Mouse (Mus musculus): ENCODE measurements around the gene Zfp626.
"Not testable (repeated sequence)": the region's sequence is repeated elsewhere in the genome, so short reads cannot be mapped to it uniquely, and the experiment has no call there.

The Zfp626 gene

DNA sequence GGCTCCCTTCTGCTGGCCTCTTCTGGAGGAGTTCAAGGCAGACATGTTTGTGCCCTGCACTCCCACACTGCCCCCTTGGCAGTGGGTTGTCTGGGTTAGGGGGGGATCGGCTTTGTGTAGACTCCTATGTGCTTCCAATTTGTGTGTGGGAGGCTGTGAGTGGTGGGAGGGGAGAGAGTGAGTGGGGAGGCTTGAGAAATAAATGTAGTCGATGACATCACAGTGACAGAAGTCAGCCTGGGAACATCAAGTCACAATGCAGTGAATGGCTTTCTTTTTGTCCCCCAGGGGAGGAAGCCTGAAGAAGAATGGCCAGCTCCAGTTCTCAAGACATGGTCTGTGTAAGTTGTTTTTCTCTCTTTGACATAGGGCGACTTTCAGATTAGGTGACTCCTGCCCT lies at the start of gene Zfp626:
Gene Zfp626 (plus strand): TSS at position 301 of the 400 bp plus-strand sequence.
- DNase-seq (ENCODE audit: extremely low spot score), result not testable (repeated sequence)

DNA sequence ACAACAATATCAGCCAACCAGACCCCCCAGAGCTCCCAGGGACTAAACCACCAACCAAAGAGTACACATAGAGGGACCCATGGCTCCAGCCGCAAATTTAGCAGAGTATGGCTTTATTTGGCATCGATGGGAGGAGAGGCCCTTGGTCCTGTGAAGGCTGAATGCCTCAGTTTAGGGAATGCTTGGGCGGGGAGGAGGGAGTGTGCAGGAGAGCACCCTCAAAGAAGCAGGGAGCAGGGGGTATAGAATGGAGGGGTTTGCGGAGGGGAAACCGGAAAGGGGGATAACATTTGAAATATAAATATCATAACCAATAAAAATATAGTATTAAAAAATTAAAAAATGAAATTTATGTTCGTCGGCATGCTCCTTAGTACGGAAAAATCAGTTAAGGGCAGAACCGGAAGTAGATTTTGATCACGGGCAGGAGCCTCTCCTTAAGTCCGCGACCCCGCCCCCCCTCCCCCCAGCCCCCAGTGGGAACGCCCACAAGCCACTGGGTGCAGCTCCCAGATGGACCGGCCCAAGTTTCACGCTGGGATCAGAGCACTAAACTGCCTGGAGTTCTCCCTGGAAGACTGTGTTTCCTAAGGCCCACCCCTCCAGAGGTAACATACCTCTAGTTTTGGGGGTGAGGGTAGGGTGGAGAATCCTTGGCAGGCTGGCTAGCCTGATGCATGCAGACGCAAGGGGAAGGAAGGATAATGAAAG lies 41.7 kb upstream of the Zfp626 start:
- peak; percentile 28 for DNase-seq (ENCODE audit: extremely low spot score)

DNA sequence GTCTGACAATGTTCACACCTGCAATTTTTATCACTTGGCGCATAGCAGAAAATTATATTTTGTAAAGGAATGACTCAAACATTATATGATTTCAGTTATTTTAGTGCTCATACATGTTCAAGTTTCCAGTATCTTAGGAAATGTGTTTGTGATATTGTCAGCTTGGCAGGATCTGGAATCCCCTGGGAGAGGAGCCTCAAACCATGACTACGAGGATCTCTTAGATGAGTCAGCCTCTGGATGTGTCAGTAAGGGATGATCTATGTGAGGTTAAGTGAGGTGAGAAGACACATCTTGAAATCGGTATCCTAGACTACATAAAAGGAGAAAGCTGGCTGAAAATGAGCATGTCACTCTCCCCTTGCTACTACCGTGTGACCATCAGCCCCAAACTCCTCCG lies 17.7 kb upstream of the Zfp626 start:
- DNase-seq (ENCODE audit: extremely low spot score), result no peak

DNA sequence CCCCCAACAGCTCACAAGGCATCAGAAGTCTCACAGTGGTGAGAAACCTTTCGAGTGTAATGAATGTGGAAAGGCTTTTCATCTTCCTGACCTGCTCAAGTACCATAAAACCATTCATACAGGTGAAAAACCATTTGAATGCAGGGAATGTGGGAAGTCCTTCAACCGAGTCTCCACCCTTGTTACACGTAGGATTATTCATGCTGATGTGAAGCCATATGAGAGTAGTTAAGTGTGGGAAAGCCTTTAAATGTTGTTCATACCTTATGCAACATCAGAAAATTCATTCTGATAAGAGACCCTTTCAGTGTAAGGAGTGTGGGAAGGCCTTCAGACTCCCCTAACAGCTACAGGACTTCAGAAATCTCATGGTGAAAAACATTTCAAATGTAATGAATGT lies 13.1 kb upstream of the Zfp626 start:
- DNase-seq (ENCODE audit: extremely low spot score), result not testable (repeated sequence)

DNA sequence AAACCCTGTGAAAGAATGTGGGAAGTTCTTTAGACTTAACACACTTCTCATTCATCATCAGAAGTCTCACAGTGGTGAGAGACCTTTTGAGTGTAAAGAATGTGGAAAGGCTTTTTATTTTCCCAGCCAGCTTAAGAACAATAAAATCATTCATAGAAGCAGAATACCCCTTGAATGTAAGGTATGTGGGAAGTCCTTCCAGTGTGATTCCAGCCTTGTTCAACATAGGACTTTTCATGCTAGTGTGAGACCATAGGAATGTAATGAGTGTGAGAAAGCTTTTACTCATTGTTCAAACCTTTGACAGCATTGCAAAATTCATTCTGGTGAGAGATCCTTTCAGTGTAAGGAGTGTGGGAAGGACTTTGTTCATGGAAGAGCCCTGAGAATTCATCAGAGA lies 12.4 kb upstream of the Zfp626 start:
- no peak for DNase-seq (ENCODE audit: extremely low spot score)

DNA sequence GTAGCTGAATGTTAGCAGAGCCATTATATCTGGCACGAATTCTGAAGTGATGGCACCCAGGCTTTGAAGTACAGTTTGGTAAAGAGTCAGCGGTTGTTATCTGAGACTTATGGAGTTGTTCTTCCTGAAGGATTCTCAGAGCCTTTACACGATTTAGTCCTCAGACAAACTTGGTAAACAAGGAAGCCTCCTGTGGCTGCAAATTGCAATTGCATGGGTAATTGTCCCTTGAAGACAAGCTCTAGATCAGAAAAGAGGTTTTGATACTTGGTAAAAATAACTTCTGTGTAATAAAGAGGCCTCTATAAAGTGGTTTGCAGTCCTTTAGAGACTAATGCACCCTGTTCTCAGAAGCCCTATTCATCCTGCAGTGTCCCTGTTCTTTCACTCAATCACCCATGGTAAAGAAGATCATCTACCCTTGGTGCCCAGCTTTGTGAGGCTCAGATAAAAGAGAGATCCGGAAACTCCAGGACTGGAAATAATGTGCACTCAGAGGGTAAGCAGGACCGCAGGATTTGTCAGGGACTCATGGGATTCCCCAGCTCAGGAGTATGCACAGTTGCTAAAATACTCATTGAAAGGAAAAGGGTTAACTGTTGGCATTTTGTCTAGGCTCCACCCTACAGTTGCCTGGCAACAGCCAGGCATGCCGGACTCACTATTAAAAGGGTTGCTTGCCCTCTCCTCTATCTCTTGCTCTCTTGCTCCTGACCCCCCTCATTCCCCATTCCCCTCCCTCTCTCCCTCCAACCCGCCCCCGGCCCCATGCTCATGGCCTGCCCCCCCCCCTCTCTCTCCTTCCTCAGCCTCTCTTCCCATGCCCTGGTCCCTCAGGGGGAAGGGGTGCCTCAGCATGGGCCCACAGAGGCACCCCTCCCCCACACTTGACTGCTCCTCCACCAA lies 8.8 kb upstream of the Zfp626 start:
- peak; percentile 72 for DNase-seq (ENCODE audit: extremely low spot score)

DNA sequence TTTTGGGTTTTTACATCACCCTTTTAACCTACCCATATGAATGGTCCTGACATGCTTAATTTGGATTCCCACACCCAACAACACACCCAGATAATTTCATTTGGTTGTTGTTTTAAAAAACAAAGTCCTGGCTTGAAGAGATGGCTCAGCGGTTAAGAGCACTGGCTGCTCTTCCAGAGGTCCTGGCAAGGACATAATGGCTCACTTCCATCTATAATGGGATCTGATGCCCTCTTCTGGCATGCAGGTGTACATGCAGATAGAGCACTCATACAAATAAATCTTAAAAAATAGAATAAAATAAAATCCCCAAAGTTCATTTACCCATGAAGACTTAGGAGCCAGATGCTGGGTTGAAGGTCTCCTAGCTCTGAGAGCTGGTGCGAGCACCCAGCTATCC lies 5.9 kb upstream of the Zfp626 start:
- DNase-seq (ENCODE audit: extremely low spot score), result peak; percentile 15

DNA sequence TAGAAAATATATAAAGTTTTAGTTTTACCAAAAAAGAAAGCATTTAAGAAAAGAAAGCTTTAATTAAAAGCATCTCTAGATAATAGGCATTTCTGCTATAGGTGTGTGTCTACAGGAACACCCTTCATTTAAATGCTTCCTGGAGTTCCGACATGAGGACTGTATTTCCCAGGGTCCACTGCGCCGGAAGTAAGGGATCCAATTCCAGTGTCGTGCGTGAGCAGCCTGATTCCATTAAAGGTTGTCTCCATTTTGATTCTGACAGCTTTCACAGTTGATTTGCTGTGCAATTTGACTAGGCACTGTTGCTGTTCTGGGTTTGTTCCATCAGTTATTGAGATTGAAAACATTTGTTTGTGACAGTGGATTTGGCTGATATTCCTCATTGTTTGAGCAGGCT lies 4.0 kb upstream of the Zfp626 start:
- no peak for DNase-seq (ENCODE audit: extremely low spot score)

DNA sequence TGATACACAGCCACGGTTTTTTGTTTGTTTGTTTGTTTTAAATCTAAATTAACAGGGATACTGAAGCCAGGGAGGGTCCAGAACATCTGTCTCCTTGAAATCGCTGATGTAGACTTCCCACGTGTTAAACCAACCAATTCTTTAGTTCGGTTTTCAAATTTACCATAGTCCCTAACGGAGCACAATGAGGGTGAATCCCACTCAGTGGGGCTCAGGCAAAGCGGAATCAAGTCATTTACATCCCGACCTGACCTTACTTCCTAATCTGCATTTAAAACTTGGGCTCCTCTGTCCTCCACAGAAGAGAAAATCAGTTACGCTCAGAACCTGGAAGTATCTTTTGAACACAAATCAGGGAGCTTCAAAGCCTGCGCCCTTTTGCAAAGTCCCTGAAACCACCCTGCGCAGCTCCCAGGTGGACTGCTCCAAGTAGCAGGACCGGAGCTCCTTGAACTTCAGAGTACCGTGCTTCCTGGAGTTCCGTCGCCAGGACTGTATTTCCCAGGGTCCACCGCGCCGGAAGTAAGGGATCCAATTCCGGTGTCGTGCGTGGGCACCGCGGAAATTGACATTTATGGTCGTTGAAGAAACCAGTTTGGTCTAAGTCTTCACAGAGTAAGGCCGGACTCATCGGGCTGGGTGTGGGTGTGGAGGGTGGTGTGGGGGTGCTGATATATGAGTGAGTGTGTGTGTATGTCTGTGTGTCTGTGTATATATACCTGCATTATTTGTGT lies 2.5 kb upstream of the Zfp626 start:
- DNase-seq (ENCODE audit: extremely low spot score), result peak; percentile 75

DNA sequence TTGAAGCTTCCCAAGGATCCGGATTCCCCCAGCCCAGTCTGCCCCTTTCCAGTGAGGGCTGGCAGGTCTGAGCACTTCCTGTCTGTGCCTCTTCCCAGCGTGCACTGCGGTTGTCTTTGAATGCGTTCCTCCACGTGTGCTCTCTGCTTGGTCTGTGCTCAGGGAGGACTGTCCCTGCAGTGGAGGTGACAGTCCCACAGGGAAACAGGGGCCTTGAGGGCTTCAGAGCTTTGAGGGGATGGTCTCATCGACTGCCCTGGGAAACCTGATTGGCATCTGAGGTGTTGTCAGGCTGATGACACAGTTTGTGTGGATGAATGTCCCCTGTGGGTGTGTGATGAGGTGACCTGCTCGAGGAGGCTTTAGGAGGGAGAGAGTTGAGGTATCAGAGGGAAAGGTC lies 309 bp downstream of the Zfp626 start:
- DNase-seq (ENCODE audit: extremely low spot score), result not testable (repeated sequence)

DNA sequence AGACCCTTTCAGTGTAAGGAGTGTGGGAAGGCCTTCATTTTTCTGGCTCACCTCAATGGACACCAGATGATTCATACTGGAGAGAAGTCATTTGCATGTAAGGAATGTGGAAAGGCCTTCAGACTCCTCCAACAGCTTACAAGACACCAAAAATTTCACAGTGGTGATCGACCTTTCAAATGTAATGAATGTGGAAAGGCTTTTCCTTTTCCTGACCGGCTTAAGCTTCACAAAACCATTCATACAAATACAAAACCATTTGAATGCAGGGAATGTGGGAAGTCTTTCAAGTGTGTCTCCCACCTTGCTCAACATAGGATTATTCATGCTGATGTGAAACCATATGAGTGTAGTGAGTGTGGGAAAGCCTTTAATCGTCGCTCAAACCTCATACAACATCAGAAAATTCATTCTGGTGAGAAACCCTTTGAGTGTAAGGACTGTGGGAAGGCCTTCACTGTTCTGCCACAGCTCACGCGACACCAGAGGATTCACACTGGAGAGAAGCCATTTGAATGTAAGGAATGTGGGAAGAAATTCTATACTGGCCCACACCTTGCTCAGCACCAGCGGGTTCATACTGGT lies 11.6 kb downstream of the Zfp626 start:
- no peak for DNase-seq (ENCODE audit: extremely low spot score)

DNA sequence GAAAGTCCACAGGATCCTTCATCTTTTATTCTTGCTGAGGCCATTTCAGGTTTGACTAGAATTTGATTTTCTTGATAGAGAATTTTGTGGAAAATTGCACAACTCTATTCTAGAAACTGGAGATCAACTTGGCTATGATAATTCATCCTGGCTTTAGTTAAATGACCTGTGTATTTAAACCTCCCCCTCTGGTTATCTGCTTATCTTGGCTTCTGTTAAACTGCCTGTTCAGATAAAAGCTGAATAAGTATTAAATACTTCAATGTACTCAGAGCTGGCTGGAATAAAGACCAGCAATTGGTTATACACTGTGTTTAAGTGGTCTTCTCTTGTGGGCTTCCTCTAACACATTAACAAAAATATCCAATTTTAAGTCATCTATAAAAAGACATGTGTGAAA lies 15.6 kb downstream of the Zfp626 start:
- no peak for DNase-seq (ENCODE audit: extremely low spot score)

DNA sequence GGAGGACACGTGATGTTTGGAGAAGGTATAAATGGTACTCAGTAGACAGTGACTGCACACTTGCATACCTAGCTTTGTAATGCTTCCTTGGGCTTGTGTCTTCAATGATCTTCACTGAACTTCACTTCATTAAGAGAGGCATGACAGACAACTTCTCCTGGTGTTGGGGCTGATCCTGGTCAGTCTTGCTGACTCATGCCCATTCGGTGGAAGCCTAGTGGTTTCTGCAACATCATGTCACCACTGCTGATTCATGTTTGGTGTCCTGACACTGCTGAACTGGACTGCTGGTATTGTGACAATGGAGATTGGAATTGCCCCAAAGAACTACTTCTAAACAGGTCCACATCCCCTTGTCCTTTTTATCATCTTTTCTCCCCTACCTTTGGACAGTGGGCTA lies 27.1 kb downstream of the Zfp626 start:
- DNase-seq (ENCODE audit: extremely low spot score), result no peak

DNA sequence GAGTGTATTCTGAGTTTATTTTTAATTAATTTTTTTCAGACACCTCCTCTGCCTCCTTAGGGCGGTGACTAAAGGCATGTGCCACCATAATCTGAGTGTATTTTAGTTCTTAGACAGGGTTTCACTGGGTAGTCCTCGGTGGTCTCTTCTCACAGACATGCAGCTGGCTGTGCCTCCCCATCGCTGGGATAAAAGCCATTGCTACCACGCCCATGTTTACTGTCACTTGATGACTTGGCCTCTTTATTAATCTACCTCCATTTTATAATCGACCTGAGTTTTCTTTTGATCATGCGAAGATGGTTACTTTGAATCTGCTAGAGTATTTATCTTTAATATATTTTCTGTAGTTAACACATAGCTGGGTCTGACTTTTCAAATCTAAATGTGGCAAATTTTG lies 30.9 kb downstream of the Zfp626 start:
- DNase-seq (ENCODE audit: extremely low spot score), result no peak

DNA sequence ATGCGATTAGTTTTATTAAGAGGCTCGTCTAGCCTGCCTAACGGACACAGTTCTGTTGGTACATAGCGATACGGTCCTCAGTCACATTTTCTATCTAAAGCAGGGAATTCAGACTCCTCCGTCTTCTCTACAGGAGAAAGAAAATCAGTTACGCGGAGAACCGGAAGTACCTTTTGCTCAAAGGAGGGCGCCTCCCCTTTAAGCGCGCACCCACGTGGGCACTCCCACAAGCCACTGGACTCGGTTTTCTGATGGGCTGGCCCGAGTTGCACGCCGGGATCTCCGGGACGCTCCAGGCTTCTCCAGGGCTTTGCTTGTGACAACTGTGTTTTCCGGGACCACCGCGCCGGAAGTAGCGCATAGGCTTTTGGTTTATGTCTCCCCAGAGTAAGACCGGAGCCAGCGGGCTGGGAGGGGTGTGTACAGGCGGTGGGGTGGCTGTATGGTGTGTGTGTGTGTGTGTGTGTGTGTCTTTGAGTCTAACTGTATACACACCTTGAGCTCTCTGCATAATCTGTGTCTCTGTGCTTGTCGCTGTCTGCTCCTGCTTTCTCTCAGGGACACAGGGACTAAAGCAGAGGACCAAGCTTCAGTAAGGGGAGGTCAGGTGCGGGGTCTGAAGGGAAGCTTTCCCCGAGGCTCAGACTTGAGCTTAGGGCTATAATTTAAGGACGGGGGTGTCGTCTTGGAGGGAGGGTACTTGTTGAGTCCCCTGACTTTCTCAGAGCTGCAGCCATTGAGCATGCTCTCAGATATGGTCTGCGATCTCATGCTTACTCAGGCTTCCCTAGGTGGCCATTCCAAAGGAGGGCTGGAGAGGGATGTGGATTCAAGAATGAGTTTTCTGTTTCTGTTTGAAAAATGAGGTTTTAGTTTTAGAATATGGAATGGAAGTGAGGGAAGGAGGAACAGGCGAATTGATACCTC lies 31.6 kb downstream of the Zfp626 start, which contains the start of gene Zfp59:
Gene Zfp59 (plus strand): TSS at position 285 of the 927 bp plus-strand sequence.
- peak; percentile 87 for DNase-seq (ENCODE audit: extremely low spot score)

DNA sequence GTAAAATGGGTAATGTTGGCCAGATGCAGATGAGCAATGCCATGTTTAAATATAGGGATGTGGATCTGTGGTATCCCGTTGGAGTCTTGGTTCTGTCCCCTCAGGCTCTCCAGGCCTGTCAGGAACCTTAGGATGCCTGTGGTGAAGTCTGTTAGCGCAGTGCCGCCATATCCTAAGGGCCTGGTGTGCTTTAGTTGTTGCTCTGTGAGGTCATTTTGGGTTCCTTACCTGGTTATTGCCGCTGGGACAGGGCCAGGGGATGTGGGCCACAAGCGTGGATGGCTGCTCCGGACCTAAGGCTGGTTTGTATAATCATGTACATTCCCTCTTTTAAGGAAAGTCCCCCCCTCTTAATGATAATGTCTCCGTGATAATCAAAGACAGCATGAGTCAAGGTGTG lies 32.6 kb downstream of the Zfp626 start:
- DNase-seq (ENCODE audit: extremely low spot score), result no peak

DNA sequence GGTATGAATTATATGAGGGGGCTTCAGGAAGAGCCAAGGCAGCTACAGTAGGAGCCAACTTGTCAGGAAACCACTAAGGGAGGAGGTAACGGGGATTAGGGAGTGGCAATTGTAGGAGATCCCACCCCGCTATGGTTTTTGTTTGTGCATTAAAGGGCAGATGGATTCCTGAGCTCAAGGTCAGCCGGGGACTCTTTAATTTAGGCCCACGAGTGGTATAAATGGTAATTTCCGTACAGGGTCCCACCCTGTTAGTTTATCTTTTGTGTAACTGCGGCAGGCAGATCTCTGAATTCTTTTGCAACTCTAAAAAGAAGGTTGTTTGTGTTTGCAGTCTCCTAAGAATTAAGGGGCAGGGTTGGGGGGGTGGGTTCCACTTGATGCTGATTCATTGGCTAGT lies 33.1 kb downstream of the Zfp626 start:
- no peak for DNase-seq (ENCODE audit: extremely low spot score)

DNA sequence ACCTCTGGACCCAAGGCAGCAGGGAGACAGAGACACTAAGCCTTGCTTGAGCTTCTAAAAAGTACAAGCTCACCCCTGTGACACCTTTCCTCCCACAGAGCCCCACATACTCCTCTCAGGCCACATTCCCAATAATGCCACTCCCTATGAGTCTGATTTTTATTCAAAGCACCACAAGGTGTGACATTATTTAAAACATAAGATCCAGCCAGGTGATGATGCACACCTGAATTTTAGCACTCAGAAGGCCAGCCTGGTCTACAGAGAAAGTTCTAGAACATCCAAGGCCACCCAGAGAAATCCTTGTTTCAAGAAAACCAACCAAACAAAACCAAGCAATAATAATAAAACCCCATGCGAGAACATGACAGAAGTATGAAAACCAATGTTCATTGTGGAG lies 50.2 kb downstream of the Zfp626 start, which contains the start of gene Zfp607a:
Gene Zfp607a (plus strand): TSS at position 301 of the 400 bp plus-strand sequence.
- DNase-seq (ENCODE audit: extremely low spot score), result no peak

DNA sequence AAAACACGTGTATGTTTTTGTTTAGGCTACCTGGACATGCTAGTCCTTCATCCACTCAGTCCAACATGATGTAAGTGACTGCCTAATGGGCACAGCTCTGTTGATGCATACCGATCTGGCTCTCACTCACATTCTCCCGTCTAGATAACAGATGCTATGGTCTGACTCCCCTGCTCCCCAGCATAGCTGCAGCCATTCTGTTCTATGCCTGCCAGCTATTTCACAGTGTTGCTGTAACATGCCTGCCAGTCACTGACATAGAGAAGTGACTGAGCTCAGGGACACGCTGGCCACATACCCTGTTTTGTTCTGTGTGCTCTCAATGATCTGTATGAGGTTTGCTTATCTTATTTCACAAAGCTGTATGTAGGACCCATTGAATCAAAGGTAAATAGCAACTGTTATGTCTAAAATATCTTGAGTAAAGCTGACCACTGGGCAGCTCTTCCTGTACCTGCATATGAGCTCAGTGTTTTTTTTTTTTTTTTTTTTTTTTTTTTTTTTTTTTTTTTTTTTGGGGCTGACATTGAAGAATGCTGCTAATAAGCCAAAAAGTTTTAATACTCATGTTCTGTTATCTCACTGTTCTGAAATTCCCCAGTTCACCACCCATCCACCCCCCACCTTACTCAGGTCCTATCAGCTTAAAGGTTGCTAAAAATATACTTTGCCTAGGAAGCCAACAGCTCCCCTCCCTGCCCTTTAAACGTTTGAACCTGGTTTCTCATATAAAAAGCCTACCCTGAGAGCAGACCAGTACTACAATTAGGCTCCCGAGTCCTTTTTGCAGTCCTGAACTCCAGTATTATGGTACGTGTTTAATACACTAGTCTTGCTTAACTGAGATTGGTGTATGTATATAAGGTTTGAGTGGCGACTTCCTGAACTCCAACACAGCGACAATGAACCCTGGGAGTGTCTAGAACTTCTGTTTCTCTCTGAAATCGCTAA lies 52.6 kb downstream of the Zfp626 start:
- DNase-seq (ENCODE audit: extremely low spot score), result no peak
